Mouse (Mus musculus): ENCODE measurements around the gene Shank2.
A peak's percentile ranks its signal among the peaks of the same experiment; 100 is the strongest.

The Shank2 gene

DNA sequence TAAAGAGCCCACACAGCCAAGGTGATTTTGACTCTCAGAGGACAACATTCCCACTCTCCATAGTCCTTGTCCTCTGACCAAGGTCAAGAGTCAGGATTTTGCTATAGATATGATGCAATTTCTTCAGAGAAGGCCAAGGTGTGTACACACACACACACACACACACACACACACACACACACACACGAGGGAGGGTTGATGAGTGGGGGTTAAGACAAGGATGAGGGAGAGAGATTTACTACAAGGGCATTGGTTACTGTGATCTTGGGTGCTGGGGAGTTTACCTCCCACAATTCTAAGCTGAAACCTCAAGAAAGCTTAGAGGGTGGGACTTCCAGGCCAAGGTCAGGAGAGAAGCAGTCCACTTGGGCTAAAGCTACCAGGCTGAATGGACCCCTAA lies 104.2 kb downstream of the Shank2 start:
- no peak for DNase-seq (ENCODE audit: low spot score in 2 of 2)

DNA sequence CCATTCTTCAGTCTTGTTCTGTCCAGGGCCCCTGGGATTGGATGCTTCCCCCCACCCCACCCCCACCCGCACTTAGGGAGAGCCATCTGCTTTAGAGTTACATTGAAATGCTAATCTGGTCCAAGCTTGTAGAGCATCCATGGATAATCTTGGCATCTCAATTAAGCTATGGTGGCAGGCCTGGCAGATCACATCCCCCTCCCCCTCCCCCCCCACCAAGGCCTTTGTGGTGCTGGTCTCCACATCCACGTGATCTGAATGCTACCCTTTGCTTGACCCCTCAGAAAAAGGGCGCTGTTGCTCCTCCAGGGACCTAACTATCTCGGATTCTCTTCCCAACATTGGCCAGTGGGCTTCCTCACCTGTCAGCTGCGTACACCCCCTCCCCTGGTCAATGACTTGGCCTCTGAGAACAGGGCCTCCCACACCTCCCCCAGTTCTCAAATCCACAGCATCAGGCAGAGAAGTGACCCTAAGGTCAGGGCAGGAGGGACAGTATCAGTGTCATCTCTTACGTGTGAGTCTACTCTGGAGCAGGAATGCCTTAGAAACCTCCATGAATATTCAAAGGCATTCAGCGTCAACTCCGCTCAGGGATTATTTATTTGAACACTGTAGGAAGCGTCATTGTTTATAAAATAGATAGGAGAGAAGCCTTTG lies 104.8 kb downstream of the Shank2 start:
- no peak for DNase-seq (ENCODE audit: low spot score in 2 of 2)

DNA sequence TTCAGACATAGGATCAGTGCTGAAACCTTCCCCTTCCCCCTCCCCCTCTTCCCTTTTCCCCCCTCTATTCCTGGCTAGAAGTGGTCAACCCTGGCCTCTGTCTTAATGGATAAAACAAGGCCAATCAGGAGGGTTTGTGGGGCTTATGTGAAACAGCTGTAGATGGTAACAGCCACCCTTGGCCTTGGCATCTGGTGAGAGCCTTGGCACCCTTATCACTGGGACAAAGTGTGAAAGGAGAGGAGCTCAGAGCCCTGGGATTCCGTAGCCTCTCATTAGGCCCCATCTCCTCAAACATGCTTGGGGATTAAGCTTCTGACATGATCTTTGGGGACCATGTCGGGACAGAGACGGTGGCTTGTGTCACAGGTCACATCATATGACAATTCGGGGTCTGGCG lies 106.4 kb downstream of the Shank2 start:
- DNase-seq (ENCODE audit: low spot score in 2 of 2) = no peak

DNA sequence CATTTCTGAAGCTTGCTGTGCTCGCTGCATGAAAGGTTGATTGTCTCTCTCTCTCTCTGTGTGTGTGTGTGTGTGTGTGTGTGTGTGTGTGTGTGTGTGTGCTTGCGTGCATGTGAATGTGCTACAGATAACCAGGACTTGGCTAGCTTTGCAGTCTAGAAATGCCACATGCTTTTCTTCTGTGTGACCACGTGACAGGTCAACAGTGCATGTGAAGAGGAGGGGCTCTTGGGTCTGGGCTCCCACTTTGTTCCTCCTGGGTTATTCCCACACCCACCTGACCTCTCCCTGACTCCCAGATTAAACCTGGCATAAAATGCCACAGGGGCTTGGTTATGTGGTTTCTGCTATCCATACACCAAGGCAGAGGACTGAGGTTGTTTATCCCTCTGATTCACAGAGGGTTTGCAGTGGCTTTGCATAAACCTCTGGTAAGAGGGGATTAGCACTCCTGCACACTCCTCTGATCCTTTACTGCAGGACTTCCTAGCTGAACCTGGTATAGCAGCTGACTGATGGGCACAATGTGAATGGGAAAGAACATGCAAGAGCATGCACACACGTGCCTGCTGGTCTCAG lies 109.4 kb downstream of the Shank2 start:
- no peak for DNase-seq (ENCODE audit: low spot score in 2 of 2)

DNA sequence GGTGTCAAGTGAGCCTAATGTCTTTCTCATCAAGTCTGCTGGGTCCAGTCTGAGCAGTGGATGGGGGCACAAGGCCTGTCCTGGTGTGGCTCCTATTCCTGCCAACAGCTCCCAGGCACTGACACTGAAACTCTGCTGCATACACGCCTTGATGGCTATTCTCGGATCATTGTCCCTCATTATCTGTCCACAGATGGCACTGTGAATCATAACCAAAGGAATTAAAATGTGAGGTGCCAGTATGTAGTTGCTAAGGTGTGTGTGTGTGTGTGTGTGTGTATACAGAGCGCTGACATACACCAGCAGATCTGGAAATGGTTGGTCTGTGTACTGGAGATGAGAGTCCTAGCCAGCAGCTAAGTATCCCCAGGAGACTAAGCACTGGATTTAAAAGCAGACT lies 110.3 kb downstream of the Shank2 start:
- no peak for DNase-seq (ENCODE audit: low spot score in 2 of 2)

DNA sequence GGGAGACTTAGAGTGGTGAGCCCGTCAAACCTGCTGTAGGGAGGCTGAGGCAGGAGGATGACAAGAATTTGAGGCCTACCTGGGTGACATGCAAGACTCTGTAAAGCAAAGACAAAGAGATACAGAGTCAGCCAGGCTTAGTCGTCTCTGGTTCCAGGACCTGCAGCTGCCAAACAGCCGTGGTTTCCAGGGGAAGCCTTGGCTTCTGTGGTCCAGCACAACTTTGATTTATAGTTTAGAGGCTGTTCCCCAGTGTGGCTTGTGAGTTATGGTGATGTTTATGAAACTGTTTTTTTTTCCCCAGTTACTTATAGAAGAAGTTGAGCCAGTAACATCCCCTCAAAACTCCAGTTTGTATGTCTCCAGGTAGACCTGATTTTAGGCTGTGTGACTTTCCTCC lies 112.5 kb downstream of the Shank2 start:
- DNase-seq (ENCODE audit: low spot score in 2 of 2) = no peak

DNA sequence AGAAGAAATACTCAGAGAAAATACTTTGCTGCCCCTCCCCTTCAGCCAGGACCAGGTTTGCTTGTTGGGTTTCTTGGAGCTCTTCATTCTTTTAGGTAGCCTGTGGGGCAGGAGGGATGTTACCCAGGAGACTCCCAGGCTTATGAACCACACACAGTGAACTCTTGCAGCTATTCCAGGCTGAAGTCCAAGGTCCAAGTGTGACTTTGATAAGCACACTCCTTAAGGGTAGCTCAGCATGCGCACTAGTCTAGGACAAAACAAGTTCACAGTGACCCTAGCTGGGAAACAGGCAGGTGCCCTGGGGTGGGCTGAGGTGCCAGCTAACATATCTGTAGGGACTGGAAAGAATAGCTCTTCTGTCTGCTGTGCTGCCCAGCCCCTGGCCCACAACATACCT lies 117.8 kb downstream of the Shank2 start:
- DNase-seq (ENCODE audit: low spot score in 2 of 2) = no peak

DNA sequence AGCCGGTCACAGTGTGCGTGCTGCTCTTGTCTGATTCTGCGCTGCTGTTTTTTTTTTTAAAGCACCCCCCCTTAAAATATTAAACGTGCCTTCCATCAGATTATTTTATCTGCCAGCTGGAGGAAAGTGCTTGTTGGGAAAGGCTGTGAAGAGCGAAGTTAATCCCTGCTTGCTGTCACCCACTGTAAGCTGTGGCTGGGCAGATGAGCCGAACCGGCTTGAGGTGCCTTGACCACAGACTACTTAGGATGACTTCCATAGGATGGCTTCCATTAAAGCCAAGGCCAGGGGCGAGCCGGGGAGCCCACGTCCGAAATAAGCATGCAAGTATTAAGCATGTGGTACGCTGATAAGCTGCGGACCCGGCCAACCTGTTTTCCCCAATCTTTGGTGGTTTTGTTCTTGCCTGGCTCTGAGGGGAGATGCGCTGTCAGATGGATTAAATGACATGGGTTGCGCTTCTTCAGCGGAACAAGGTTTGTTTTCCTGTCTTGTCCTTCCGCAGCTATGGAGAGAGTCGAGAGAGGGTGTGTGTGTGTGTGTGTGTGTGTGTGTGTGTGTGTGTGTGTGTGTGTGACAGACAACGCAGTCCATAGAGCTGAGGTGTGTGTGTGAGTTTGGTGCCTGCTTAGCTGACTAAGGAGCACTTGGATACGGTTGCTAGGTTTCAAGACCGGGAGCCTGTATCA lies 131.1 kb downstream of the Shank2 start:
- no peak for DNase-seq (ENCODE audit: low spot score in 2 of 2)

DNA sequence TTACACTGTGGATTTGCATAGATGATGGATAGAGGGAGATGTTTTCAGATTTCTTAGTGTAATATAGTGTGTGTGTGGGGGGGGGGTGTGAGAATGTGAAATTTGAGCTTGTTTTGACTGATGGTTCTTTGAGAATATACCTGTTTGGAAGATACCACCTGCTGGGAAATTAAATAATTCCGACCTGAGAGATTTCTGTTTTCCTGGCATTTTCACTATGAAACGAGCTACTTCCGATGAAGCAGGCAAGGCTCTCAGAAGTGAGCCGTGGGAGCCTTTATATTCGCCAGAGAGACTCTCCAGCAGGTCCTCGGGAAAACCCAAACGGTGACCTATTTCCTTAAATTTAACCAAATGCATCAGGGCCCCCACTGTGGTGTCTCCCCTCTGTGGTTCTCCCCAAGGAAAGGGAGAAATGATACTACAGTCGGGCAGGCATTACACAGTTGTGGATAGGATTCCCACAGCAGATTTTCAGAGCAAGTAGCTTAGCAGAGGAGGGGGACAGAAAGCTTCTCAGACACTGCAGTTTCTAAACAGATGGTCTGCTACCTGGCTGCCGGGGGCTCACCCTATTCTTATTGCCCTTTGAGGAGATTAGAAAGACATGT lies 131.8 kb downstream of the Shank2 start:
- no peak for DNase-seq (ENCODE audit: low spot score in 2 of 2)

DNA sequence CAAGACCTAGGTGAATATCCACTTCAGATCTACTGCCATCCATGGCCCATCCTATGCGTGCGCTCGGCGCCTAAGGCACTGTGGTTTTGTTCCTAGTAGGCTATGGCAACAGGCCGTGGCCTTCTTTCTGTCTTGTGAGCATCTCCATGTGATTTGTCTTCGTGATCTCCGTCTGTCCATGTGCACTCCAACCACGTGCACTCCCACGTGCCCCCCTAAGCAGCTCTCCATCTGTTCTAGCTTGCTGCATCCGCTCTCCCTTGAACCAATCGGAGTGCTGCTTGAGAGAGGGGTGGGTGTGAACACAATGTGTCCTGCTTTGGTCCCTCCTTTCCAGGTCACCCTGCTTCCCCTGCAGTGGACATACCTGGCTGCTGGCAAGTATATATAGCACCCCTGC lies 133.0 kb downstream of the Shank2 start:
- DNase-seq (ENCODE audit: low spot score in 2 of 2) = no peak

DNA sequence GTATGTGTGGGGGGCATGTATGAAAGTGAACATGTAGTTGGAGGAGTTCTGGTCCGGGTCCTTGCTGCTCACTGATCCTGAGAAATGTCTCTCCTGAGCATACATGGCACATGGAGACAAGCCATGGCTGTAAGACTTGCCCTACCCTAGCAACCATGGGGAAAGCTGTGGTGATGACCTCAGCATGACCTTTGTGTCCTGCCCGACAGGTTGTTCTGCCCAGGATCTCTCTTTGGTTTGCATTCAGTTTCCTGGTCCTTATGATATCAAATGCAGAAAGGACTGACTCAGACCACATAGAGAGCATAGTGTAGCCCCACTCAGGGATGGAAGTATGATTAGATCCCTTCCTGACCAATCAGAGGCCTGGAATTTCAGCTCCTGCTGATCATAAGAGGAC lies 136.1 kb downstream of the Shank2 start:
- DNase-seq (ENCODE audit: low spot score in 2 of 2) = peak in 1 of 2 experiments; percentile 15

DNA sequence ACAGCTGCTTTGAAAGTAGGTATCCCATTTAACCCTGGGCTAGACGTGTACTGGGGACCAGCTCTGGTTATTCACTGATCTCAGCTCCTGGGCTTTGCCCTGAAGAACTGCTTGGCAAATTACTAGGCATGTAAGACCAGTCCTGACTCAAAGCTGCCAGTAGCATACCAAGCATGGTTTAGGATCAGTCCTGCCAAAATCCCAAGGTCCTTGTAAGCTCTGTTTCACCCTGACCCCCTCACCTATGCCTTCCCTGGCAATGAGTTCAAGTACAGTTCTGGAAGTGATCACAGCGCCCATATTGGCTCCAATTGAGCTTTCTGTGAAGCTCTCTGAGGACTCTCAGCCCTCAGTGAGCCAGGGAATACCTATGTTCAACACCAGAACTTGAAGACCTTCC lies 136.7 kb downstream of the Shank2 start:
- no peak for DNase-seq (ENCODE audit: low spot score in 2 of 2)

DNA sequence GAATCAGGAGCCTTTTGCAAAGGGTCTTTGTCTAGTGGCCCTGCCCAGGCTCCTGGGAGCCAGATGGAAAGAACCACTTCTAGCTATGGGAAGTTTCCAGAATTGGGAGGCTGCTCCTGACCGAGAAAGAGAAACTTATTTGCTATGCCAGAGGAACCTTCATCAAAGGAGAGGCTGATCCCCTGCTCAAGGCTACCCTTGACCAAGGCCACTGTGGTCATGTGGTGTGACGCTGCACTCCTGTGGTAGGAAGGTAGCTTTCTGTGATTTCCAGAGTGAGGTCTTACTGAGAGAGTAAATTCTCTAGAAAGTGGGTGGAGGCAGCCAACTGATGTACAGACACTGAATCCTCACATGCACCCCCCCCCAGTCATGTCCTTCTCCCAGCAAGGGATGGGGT lies 138.0 kb downstream of the Shank2 start:
- DNase-seq (ENCODE audit: low spot score in 2 of 2) = no peak

DNA sequence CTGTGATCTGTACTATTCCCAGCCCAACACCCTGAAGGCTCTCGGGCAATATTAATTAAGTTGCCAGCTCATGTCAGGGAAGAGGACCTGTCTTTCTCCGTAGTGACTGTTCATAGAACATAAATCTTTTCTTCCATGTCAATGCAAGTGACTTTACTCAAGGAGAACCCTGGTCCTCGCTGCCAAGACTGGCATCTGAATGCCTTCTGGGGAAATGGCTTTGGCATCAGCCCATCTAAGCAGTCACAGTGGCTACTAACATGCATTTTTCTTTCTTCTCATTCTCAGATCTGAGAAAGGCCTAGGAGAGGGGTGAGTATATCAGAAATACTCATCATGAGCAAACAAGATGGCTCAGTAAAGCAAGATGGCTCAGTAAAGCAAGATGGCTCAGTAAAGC lies 138.7 kb downstream of the Shank2 start:
- DNase-seq (ENCODE audit: low spot score in 2 of 2) = no peak

DNA sequence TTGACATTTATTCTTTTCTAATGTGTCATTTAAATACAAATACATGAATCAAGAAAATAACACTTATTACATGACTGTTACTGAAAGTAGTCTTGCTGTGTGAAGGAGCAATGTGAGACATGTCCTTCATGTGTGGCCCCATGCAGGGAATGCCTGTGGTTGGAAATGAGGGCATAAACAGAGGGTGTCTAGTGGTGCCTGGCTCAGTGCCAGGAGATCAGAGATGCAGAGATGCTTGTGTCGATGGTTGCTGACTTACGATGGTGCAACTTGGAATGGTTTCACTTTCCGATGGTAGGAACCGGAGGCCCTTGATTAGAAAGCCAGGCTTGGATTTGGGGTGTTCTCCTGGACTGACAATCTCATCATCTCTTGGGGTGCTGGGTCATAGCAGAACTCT lies 140.3 kb downstream of the Shank2 start:
- no peak for DNase-seq (ENCODE audit: low spot score in 2 of 2)

DNA sequence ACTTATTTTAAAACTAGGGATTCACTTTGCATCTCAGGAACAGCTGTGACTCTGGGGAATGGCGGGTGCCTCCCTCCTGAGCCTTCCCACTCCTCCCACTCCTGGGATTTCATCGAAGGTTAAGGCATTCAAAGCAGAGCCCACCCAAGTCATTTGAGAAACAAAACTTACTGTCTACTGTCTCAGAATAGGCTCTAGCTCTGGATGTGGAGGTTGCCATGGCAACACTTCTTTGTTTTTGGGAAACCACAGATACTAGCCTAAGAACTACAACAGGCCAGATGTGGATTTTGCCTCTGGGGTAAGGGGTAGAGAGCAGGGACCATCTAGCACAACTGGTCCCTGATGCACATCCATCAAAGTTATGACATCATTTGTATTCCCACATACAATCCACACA lies 142.2 kb downstream of the Shank2 start:
- no peak for DNase-seq (ENCODE audit: low spot score in 2 of 2)

DNA sequence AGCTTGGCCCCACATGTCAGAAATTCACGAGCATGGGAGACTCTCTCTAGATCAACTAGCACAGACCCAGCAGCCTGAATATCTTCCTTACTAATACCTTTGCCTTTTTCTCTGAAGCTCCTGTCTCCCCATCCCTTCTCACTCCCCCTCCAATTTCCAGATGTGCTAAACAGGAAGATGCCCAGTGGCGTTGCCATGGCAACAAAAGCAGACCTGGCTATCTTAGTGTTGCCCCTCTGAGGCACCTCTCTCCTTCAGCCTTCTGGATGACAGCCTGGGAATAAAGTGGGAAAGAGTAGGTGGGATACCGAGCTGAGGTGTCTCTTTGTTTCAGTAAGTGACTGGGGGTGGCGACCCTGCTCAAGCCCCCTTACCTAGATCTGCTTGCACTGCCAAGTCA lies 146.4 kb downstream of the Shank2 start:
- DNase-seq (ENCODE audit: low spot score in 2 of 2) = no peak

DNA sequence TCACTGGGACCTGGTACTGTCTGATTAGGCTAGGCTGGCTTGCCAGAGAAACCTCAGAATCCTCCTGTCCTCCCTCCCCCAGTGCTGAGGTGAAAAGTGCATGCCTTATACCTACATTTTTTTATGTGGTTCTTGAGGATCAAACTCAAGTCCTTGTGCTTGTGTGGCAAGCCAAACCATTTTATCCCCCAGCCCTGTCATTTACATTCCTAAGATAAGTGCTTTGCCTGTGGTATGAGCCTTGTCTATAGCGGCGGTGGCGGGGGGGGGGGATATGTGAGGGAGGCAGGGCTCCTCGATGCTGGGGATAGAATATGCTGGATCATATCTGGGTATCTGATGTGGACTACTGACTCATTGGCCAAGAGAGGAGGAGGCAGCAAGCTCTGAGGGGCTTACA lies 151.4 kb downstream of the Shank2 start:
- no peak for DNase-seq (ENCODE audit: low spot score in 2 of 2)

DNA sequence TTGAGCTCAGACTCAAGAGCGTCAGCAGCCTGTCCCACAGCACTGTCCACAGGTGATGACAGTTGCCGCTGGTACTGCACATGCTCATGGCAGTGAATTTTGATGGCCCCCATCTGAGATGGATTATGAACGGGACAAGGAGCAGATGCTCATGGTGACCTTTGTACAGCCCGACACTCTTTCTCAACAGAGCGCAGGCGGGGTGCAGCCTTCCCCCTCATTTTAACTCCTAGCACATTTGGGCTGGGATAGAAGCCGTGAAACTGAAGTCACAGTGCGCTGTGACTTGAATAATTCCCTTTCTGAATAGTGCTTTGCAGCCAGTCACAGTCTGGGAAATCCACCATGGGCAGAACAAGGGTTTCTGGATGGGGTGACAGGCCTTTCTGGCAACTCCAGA lies 152.0 kb downstream of the Shank2 start:
- DNase-seq (ENCODE audit: low spot score in 2 of 2) = no peak

DNA sequence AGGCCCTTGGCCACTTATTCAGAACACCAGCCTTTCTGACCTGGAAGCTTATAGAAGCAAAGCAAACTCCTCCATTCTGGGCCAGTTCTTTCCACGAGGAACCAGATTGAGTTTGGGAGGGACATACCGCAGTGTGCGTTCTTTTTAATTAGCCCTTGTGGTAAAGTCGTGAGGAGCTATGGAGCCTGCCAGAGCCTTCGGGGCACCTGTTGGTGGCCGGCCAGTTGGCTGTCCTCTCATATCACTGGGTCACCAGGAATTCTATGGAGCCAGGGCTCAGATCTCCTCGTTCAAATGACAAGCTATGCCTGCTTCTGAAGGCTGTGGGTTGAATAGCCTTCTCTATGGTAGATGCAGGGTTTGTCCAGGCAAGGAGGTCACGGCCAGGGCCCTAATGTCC lies 156.2 kb downstream of the Shank2 start:
- no peak for DNase-seq (ENCODE audit: low spot score in 2 of 2)

DNA sequence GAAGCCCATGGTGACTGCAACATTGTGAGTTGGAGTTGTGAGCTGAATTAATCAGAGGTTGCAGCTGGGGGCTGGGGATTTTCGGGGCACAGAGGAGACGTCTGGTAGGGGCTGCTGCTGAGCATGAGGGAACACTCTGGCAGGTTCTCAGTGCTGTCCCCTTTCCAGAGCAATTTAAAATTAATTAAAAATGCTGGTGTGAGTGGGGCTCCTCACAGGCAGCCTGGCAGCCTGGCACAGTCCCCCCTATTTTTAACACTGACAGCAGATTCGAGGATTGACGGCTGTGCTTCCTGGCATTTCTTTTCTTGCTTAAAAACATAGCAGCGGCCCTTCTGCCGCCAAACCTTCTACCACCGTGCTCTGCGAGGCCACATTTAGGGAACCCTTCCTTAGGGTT lies 157.8 kb downstream of the Shank2 start:
- DNase-seq (ENCODE audit: low spot score in 2 of 2) = no peak

DNA sequence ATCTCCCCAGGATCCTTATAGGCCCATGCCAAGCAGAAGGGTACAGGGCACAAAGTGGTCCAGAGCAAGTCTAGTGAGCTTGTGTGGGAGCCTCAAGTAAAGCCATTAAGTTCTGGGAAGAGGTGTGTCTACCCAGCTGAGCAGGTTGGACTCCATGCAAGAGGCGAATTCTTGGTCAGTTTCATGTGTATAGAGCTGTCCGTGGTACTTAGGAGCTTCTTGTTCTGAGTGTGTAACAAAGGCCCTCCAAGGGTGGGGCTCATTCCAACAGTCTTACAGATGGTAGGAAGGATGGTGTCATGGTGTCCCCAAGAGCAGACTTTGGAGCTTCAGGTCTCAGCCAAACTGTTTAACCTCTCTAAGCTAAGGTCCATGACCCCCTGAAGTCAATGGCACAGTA lies 158.3 kb downstream of the Shank2 start:
- no peak for DNase-seq (ENCODE audit: low spot score in 2 of 2)

DNA sequence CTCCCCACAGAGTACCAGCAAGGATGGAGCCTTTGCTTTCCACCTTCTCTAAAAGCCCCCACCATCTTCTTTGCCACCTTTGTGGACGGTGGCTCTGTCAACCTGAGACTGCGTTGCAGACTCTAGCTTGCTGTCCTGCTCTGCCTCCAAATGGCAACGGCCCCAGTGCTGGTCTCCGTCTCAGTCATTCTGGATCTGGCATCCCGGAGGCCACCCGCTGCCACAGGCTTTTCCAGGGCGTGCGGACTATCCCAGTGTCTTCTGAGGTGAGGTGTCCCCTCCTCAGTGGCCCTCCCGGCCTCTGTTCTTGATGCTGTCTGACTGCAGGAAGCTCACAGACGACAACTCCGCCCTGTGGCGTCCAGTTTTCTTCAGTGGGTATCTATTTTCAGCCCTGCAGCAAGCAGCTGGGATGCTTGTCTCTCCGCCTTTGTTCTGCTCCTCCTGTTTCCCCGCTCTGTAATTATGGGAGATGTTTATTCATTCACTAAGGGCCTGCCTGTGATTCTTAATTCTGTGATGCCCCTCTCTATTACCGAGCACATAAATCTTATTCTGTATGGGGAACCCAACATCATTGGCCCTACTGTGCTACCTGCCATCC lies 159.0 kb downstream of the Shank2 start:
- DNase-seq (ENCODE audit: low spot score in 2 of 2) = no peak
